Mouse (Mus musculus) kidney, adult 18-20 months (tissue): Measurements from ENCODE around the gene Lgals7.

Experiments used
- DNase-seq: peaks from one replicate; pipeline ENCODE4 v3.0.0; 2021

The Lgals7 gene

GRCm38 (mm10) chr7:28863540-28863939, at the start of gene Lgals7:
Gene Lgals7 (plus strand): TSS chr7:28863853.
- DNase-seq: no peak

- no peak for DNase-seq
These were observed 49.2 kb upstream of the Lgals7 start for GRCm38 (mm10) chr7:28814306-28815034.

DNA sequence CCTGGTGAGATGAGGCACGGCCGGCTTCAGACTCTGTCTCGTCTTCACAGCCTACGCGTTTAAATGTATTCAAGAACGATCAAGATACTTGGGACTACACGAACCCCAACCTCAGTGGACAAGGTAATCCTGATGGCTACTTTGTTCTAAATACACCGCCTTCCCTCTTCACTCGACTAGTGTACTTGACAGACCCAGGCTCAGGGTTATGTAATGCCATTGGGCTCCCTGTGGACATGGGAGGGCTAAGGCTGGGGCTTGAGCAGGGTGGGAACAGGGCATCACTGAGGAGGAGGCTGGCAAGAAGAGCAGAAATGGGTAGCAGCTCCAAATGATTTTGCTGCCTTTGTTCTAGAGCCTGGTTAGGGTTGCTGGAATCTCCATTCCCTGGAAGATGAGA, 48.4 kb upstream of the Lgals7 start:
- DNase-seq: no peak

DNA sequence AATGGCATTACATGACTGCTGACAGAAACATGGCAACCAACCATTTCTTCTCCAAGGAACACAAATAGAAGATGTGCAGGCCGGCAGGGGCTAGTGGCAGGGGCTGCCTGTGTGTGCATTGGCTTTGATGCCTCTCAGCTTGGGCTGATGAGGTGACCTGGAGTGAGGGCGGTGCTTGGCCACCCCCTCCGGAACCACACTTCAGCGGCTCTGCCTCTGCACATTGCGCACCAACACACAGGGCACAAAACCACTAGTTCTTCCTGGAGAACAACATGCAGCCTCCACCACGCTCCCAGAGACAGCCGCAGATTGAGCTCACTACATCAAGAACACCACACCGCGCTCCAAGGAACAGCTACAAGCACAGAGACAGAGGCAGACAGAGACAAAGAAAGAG, 47.5 kb upstream of the Lgals7 start:
- no peak for DNase-seq

DNA sequence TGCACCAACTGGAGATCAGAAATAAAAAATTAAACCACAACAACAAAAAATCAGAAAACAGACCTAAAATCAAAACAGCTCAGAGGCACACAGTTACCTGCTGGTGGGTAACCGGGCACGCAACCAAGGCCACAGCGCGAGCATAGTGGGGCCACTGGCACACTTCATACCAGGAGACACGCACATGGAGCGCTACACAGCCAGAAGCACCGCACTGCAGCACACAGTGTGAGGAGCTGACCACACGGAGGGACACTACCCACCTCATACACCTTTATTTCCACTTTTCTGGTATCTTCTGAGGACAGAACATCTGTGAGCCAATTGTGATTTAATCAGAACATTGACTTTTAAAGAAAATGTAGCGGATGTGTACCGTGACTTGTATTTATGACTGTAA, 46.7 kb upstream of the Lgals7 start:
- no peak for DNase-seq

DNA sequence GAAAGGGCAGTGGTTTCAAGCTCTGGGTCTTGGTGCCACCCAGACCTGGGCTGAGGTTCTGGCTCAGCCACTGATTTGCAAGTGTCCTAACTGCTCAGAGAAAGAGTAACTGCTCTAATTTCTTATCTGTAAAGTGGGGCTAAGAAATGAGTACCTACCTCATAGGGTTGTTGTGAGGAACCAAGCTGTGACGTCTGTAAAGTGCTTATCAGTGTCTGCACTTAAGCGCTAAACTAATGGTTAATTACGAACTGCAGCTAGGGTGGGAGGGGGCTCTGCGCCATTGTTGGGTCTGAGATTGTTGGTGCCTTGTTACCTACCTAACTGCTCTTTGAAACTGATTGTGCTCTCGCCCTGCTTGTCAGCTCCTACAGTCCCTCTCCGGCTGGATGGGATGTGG, 46.1 kb upstream of the Lgals7 start:
- no peak for DNase-seq

DNA sequence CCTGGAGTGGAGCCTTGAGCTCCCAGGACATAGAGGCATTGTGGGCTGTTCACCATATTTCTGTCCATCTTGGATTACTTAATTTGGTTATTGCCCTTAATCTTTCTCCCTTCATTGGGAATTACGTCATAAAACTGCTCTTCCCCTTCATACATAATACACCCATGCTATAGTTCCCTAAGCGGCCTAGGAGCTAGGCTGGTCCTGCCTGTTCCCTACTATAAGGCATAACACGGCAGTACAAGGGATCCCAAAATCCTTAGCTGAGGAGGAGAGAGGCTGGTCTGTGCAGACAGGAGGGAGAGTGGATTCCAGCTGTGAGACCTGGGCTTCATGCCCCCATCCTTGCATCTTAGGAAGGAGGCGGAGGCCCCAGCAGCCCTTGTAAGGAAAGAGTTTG, 45.7 kb upstream of the Lgals7 start:
- DNase-seq: no peak

DNA sequence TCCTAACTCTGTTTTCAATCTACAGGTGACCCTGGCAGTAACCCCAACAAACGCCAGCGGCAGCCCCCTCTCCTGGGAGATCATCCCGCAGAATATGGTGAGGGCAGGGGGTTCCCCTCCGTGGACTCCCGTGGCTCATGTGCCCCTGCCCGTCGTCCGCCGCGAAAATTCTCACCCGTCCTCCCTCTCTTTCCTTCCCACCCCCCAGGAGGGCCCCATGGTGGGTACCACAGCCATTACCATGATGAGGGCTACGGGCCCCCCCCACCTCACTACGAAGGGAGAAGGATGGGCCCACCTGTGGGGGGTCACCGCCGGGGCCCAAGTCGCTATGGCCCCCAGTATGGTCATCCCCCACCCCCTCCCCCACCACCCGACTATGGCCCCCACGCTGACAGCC, 45.2 kb upstream of the Lgals7 start:
- no peak for DNase-seq

GRCm38 (mm10) chr7:28818861-28819452, 44.7 kb upstream of the Lgals7 start:
- no peak for DNase-seq

DNA sequence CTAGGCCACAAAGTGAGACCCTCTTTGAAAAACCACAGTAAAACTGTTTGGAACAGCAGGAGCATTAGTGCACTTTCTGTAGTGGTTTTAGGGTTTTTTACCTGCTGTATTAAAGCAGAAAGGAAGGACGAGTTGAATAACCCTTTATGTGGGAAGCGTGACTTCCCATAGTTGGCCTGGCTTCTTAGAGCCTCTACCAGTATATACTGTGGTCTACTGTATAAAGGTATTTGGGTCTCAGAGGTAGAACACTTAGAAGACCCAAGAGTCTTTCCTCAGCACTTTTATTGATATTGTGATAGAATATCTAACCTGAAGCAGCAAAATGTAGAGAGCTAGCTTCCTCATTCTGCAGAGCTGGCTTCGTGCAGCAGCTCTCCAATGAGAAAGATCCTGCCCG, 44.1 kb upstream of the Lgals7 start:
- no peak for DNase-seq

GRCm38 (mm10) chr7:28820358-28821260, 43.0 kb upstream of the Lgals7 start:
- DNase-seq: peak; percentile 55

DNA sequence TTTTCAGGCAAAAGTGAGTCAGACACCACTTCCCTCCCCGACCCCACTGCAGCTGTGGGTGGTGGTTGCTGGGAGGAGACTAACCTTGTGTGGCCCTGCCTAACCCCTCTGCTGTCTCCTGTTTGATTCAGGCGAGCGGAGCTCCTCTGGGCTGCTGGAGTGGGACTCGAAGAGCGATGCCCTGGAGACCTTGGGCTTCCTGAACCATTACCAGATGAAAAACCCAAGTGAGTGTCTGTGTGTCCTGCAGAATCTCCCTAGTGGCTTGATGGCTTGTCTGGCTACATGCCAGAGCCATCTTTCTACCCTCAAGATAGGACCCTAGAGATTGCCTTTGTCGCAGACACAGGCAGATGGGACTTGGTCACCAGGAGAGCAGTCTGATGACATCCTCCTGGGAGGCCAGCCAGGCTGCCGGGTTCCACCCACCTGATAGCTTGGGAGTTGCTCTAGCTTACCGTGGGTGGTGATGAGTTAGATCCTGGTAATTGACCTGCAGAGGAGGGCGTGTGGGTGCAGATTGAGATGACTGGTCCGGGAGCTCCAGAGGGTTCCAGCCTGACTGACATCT, 42.3 kb upstream of the Lgals7 start:
- DNase-seq: peak; percentile 50

- no peak for DNase-seq
These were observed 41.1 kb upstream of the Lgals7 start for GRCm38 (mm10) chr7:28822556-28822955.

DNA sequence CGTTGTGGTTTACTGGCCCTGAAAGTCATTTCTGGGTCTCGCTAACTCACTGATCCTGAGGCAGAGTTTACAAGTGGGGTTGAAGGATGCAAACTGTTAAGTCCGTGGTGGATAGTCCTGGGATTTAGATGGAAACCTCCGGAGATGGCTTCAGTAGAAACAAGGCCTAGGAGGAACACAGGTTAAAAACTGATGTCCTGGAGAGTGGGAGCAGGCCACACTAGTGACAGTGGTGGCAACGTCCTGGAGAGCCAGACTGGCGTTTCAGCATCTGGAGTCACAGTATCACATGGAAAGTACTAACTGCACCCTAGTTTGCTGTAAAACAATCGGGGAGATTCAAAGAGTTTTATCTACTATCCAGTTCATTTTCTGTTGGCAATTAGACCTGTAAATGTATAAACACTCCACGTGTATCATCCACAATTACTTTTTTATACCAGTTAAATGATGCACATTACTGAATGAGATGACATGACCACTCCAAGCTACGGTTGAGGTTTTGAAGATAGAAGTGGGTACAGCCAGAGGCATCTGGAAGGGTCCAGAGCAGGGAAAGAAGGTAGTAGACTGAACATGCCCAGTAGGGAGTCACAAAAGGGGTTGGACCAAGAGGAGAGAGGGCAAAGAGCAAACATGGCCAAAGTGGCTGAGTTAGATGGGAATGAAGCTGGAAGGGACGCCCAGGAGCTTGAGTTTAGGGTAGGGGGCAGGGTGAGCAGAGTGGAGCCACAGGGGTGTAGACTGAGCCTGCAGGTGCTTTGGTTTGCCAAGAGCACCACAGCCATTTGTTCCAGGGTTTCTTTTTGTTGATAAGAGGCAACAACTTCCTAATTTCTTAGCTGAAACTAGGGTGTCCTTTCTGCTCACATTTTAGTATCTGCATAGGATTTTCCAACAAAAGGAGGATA, 40.4 kb upstream of the Lgals7 start:
- peak; percentile 44 for DNase-seq

- DNase-seq: no peak
These were observed 39.7 kb upstream of the Lgals7 start for GRCm38 (mm10) chr7:28823932-28824331.

GRCm38 (mm10) chr7:28824941-28825685, 38.5 kb upstream of the Lgals7 start, which contains the start of gene Ech1:
Gene Ech1 (plus strand): TSS chr7:28825217.
- DNase-seq: peak; percentile 94

DNA sequence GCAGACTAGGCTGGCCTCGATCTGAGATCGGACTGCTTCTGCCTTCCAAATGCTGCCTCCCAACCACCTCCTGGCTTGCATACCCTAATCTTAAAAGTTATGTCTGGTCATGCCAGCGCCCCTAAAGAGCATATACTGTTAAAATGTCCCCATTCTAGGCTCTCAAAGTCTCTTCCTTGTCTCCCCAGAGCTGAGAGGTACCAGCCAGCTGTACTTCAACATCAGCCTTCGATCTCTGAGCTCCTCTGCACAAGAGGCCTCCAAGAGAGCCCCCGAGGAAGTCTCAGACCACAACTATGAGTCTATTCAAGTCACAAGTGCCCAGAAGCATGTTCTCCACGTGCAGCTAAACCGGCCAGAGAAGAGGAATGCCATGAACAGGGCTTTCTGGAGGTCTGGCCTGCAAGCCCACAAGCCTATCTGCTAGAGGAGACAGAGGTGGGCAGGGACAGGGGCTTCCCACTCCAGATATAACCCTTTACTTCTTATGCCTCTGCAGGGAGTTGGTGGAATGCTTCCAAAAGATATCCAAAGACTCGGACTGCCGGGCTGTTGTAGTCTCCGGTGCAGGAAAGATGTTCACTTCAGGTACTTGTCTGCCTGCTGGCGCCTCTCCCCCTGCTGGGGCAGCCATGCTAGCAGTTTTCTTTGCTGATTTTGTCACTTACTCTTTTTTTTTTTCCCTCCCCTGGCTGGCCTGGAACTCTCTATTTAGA, 37.8 kb upstream of the Lgals7 start:
- DNase-seq: peak; percentile 77

- DNase-seq: no peak
These were observed 37.3 kb upstream of the Lgals7 start for GRCm38 (mm10) chr7:28826402-28826772.

GRCm38 (mm10) chr7:28827338-28827737, 36.3 kb upstream of the Lgals7 start:
- DNase-seq: peak; percentile 59

- no peak for DNase-seq
These were observed 33.8 kb upstream of the Lgals7 start for GRCm38 (mm10) chr7:28829821-28830220.

GRCm38 (mm10) chr7:28830981-28831380, 32.7 kb upstream of the Lgals7 start:
- no peak for DNase-seq
